Mouse (Mus musculus): ENCODE results near the gene Amigo2.
A peak's percentile ranks its signal among the peaks of the same experiment; 100 is the strongest.
"Not testable (repeated sequence)": the region's sequence is repeated elsewhere in the genome, so short reads cannot be mapped to it uniquely, and the experiment has no call there.

Gene Amigo2

GRCm38 (mm10) chr15:97212501-97213477 lies 34.3 kb downstream of the Amigo2 start:
- no peak for DNase-seq

GRCm38 (mm10) chr15:97209754-97210153 lies 37.3 kb downstream of the Amigo2 start:
- not testable (repeated sequence) for DNase-seq

GRCm38 (mm10) chr15:97206506-97206905 lies 40.6 kb downstream of the Amigo2 start:
- no peak for DNase-seq

GRCm38 (mm10) chr15:97205776-97206175 lies 41.3 kb downstream of the Amigo2 start:
- DNase-seq = no peak

GRCm38 (mm10) chr15:97204889-97205288 lies 42.2 kb downstream of the Amigo2 start:
- no peak for DNase-seq

- no peak for DNase-seq
These were observed 50.4 kb downstream of the Amigo2 start for GRCm38 (mm10) chr15:97196644-97197043.

- peak; percentile 69 to 84 for DNase-seq
These were observed 51.5 kb downstream of the Amigo2 start for GRCm38 (mm10) chr15:97195628-97196027.
